Mouse (Mus musculus) spleen, postnatal 10 days (tissue): Measurements from ENCODE around the gene Tbata.

ENCODE experiments used
- DNase-seq, 2 experiments: peaks; one replicate each; pipeline ENCODE4 v3.0.0; 2021 to 2022; ENCODE audit warnings: low spot score in 2 of 2

Gene Tbata

GRCm38 (mm10) chr10:61171654-61172053, at the start of gene Tbata:
TSS of gene Tbata (plus strand) at chr10:61171954.
- no peak for DNase-seq

DNA sequence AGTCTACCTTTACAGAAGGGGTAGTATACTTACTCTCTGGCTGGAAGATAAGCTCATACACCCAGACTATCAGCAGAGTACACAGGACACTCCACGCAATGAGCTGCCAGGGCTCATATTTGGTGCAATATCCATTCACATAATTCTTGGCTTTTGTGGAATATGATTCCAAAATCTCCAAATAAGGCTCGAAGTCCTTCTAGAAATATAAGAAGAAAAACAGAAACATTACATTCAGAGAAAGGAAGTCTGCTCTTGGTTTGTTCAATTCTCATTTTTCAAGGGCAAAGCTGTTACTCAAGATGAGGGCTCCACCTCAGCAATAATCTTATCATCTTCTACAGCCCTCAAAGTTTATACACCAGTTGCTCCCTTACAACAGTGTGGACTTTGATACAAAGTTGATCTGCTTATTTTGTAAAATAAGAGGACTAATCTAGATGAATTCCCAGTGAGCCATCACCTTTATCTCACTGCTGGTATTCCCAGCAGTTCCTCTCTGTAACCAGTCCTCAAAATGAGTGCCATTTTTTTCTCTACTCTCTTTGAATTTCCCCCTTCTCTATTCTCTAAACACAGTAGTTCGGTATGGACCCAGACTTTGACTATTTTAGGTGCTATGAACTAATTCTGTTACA, 48.4 kb upstream of the Tbata start:
- DNase-seq, result no peak

GRCm38 (mm10) chr10:61124462-61124861, 47.3 kb upstream of the Tbata start:
- DNase-seq, result no peak

GRCm38 (mm10) chr10:61128701-61129365, 42.9 kb upstream of the Tbata start:
- no peak for DNase-seq

- DNase-seq, result no peak
Measured at GRCm38 (mm10) chr10:61130959-61131358, 40.8 kb upstream of the Tbata start.

DNA sequence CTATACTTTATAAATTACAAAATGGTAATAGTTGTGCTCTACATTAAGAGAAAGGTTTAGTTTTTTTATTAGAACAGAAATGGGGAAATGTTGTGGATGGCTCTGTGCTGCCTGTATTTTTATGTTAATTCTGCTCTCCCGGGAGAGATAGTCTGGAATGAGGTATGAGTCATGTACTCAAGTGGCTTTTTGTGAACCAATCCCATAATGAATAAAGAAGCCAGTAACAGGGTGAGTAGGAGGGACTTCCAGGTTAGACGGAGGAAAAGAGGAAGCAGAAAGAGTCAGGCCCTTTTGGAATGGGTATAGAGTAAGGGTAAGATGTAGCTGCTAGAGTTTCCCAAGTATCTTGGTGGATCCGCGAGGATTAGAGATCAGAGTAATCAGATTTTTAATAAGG, 37.7 kb upstream of the Tbata start:
- DNase-seq, result no peak

DNA sequence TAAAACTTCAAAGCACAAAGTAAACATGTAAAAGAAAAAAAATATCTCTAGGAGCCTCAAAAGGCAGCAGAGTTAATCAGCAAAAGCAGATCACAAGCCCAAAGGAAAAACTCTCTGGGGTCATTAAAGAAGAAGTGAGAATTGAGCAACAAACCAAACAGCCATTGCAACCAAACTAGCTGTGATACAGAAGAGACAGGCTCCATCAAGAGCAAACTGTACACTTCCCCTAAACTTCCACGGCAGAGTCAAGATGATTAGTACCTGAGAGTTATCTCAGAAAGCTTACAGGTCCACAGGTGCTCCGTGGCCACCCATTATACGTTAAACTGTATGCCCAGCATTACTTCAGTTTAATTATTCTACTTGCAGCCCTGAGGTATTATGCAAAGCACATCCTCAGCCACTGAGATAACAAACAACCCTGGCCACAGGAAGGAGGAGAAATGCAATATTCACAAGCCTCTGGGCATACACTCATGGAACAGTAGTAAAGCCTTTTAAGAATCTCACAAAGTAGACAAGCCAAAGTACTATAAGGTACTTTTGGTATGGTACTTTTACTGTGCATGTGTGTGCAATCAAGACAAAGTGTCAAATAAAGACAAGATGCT, 36.4 kb upstream of the Tbata start:
- DNase-seq, result no peak

DNA sequence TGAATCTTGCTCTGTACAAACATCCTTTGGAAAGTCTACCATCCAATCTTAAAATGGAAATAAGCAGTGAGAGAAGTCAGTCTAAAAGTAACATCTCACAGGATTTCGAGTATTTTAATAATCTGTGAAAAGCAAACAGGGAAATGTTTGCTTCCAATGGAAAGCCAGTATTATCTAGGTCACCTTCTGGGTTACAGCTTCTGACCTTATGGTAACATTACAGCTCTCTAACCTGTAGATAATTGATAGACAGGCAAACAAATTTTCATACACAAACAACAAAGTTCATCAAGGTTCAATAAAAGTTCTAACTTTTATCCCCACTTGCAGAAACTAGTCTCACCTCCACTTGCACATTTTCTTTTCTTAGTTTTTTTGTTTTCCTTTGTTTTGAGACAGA, 34.2 kb upstream of the Tbata start:
- DNase-seq, result no peak

GRCm38 (mm10) chr10:61143343-61143742, 28.4 kb upstream of the Tbata start:
- no peak for DNase-seq

GRCm38 (mm10) chr10:61145766-61146118, 26.0 kb upstream of the Tbata start:
- no peak for DNase-seq

DNA sequence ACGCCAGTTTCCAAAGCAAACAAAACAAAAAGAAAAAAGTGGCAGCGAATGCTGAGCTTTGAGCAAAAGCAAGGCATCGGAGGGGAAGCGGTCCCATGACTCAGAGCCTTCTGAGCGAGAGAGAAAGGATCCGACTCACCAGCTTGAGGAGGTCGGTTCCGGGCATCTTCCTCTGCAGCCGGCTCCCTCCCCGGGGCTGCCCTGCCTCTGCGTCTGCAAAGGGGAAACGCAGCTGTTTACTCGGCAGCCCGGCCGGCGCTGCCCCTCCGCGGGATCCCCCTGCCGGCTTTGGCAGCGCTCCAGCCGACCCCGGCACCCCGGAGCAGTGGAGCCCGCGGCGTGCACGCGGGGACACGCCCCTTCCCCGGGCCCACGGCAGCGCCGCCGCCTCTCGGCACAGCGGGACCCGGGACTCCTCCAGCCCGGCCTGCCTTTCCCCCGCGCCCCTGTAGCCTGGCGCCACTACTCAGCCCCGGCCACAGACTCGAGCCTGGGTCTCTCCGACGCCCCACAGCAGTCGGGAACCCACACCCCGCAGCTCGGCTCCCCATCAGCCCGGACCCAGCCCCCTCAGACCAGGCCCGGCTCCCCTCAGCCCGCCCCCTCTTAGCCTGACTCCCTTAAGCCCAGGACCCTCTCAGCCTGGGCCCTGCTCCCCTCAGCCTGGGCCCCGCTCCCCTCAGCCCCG, 25.5 kb upstream of the Tbata start:
- peak; percentile 57 to 74 for DNase-seq

- peak; percentile 48 to 57 for DNase-seq
Measured at GRCm38 (mm10) chr10:61146807-61147156, 25.0 kb upstream of the Tbata start.

DNA sequence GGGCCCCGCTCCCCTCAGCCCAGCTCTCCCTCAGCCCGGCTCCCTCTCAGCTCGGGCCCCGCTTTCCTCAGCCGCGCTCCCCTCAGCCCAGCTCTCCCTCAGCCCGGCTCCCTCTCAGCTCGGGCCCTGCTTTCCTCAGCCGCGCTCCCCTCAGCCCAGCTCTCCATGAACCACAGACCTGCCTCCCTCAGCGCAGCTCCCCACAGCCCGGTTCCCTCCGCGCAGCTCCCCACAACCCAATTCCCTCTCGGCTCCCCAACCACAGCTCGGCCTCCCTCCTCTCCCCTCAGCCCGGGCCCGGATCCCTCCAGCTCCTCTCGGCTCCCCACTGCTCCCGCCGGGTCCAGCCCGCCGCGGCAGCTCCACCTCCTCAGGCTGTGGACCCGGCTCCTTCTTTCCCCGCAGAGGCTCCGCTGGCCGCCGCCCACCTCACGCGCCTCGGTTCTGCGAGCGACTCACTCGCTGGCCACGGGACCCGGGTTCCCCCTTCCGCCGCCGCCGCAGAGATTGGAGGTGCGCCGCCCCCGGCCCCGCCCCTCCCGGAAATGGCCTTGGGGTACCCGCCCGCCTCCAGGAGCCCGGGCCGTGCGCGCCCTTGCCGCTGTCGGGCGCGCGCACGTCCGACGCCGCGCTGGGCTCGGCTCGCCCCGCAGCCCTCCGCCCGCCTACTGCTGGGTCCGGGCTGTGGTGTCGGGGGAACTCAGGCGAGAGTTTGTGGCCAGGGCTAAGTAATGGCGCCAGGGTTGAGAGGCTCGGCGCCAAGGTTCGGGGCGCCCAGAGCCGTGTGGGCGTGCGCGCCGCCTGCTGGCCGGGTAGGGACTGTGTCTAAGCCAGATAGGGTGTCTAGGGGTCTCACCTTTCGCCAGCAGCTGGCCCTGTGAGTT, 24.4 kb upstream of the Tbata start, which contains the start of gene Sgpl1:
TSS of gene Sgpl1 (minus strand) at position 547 of the 884 bp plus-strand sequence.
- DNase-seq, result peak; percentile 83 to 90

- DNase-seq, result no peak
Measured at GRCm38 (mm10) chr10:61149476-61149875, 22.3 kb upstream of the Tbata start.

GRCm38 (mm10) chr10:61150616-61151015, 21.1 kb upstream of the Tbata start:
- no peak for DNase-seq

- DNase-seq, result no peak
Measured at GRCm38 (mm10) chr10:61152131-61152530, 19.6 kb upstream of the Tbata start.

GRCm38 (mm10) chr10:61155611-61156010, 16.1 kb upstream of the Tbata start:
- DNase-seq, result no peak

DNA sequence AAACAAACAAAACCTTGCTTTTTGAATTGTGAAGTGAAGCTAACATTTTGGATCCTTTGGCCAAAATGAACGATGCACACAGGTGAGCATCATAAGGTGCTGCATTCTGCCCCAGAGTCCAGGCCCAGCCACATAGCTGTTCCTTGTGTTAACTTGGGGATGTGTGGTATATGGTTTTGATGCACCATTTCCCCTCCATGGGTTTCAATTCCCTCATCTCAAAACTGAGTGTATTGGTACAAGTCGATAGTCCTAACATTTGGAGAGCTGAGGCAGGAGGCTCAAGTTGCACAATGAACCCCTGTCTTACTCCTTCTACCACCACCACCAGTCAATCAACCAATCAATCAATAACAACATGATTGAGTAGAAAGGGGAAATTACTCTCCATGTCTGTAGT, 15.3 kb upstream of the Tbata start:
- DNase-seq, result no peak

GRCm38 (mm10) chr10:61158594-61158993, 13.2 kb upstream of the Tbata start:
- DNase-seq, result no peak

DNA sequence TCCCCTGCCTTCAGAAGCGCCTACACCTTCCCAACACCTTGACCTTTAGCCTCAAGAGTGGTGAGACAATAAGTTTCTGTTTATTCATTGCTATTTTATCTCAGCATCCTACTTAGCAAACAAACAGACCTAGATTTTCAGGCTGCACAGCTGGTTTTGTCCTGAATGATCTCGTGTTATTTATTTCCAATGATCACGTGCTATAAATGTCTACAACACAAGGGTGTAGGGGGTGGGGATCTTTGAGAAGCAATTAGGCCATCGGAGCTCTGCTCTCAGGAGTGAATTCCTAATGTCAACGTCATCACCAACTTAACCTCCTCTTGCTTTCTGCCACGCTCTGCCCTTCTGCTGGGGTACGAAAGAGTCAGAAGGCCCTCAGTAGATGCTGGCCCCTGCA, 11.7 kb upstream of the Tbata start:
- no peak for DNase-seq

DNA sequence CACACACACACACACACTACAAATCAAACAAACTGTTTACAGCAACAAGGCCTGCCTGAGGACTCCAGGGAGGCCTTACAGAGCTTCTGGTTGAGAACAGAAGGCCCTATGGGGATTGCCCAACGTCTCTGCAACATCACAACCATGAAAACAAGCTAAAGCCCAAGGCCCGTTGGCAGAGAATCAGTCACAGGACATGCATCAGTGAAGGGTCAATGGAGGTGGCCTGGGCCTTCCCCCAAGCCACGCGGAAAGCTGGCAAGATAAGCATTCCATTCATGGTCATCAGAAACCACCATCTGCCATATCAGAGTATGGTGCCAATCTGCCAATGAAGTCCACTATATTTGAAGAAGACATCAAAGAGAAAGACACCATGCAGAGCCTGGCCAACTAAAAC, 11.1 kb upstream of the Tbata start:
- DNase-seq, result no peak

DNA sequence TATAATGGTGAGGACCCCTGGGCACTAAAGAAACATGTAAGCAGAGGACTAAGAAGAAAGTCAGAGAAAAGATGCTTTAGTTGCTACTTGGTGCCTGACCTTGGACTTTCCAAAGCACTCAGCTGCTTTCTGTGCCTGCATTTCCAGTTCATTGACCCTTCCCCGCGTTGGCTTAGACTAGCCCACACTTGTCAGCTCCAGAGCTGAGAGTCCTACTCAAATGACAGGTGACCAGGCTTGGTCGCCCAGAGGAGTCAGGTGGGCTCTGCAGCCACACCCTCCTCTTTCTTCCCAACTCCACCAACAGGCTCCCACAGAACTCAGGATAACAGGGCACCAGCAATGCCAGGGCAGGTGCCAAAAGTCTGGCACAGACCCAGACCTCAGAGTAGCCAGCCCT, 9.4 kb upstream of the Tbata start:
- DNase-seq, result no peak
